Mouse (Mus musculus): Measurements from ENCODE around the gene Set.
A peak's percentile ranks its signal among the peaks of the same experiment; 100 is the strongest.

Set gene

DNA sequence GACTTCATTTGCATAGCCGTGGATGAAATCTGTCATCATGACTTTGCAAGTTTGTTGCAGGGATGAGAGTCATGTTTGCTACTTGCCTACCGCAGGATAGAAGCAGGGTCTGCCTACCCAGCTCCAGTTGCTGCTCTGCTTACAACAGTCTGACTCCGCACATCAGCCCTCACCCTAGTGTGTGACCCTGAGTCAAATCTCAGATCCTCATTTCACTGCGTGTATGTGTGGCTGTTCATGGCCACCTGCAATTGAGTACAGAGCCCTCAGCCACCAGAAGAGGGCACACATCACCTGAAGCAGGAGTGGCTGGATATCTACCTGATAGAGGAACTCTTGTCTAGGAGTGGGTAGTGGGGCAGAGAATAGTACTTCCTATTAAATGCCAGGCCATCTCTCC lies 30.1 kb downstream of the Set start:
- no peak for DNase-seq (ENCODE audit: low read depth in 1 of 2, low spot score in 2 of 2)

- DNase-seq (ENCODE audit: low read depth in 1 of 2, low spot score in 2 of 2): no peak
Measured at GRCm38 (mm10) chr2:30091521-30091920, 34.3 kb downstream of the Set start.

- DNase-seq (ENCODE audit: low read depth in 1 of 2, low spot score in 2 of 2): no peak
Measured at GRCm38 (mm10) chr2:30092280-30092918, 35.2 kb downstream of the Set start.

DNA sequence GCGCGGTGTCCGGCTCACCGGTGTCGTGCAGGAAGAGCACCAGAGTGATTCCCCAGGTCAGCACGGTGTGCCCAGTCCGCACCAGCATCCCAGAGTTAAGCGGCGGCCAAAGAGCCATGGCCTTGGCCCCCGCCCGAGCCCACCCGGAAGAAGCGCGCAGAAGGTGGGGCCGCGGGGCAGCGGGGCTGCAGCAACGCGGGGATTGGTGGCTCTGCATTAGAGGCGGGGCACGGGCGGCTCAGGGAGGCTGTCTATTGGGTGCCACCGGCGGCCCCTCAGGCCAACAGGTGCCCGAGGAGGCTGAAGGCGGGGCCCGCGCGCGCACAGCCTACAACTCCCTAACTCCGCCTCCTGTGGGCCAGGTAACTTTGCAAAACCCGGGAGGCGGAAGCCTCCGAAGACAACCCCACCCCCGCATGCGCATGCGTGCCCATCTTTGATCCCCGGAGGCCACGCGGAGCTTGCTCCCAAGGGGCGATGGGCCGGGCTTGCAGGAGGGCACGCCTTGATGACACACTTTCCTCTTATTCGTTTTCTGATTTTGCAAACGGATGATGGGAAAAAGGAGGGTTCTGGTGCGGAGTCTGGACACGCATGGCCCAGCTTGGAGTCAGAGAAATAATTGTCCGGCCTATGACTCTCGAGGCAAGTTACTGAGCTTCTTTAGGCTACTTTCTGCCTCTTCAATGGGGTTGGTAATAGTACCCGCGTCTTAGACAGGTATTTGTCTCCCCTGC lies 36.5 kb downstream of the Set start, which contains the start of gene Zdhhc12:
TSS of gene Zdhhc12 (minus strand) at position 178 of the 737 bp plus-strand sequence.
- DNase-seq (ENCODE audit: low read depth in 1 of 2, low spot score in 2 of 2): peak; percentile 83 to 86

DNA sequence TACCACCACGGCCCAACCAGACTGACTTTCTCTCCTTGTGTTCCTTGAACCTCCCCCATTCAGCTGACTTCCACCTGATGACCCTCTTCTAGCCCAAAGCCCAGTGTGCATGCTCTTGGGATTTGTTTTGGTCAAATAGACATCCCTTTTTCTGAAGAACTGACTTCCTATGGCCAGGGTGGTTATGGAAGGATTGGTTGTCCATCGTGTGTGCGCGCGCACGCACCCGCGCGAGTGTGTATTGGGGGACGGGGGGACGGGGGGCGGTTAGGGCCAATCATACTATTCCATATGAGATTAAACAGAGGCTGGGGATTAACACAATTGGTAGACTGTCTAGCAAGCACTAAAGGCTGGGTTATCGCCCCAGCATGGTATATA lies 37.0 kb downstream of the Set start:
- DNase-seq (ENCODE audit: low read depth in 1 of 2, low spot score in 2 of 2): no peak

DNA sequence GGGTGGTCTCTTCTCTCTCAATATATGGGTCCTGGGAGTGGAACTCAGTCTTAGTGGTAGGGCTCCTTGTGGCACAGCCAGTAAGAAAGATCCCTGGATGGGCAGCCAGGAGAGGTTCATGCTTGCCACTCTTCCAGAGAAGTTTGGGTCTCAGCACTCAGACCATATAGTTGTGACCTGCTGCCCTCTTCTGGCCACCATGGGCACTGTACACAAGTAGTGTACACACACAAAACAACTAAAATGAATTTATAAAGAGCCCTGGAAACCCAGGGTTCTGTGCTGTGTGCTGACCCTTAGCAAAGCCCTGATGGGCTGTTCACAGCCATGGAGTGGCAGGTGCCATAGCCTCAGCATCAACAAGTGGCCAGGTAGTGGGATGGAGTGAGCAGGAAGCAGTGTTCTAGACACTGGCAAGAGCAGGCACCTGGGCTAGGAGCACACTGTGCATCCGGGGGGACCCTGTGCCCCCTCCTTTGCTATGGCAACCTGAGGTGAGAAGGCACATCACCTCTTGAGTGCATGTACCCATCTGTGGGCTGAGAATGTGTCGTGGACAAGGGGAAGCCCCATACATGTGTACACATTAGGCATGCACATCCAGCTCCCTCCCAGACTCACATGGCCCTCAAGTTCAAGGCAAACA lies 38.8 kb downstream of the Set start:
- DNase-seq (ENCODE audit: low read depth in 1 of 2, low spot score in 2 of 2): peak in 1 of 2 experiments; percentile 46

GRCm38 (mm10) chr2:30100214-30100613 lies 43.0 kb downstream of the Set start:
- DNase-seq (ENCODE audit: low read depth in 1 of 2, low spot score in 2 of 2): no peak

DNA sequence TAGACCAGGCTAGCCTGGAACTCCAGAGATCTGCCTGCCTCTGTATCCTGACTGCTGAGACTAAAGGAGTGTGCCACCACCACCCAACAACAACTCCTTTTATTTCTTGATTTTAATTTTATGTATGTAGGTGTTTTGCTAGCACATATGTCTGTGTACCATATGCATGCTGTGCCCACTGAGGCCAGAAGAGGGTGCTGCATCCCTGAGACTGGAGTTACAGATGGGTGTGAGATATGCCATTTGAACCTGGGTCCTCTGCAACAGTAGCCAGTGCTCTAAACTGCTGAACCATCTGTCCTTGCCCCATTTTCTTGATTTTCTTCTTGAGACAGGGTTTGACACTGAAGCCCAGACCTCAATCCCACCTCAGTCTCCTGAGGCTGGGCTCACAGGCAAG lies 49.2 kb downstream of the Set start:
- DNase-seq (ENCODE audit: low read depth in 1 of 2, low spot score in 2 of 2): peak in 1 of 2 experiments; percentile 44

- no peak for DNase-seq (ENCODE audit: low read depth in 1 of 2, low spot score in 2 of 2)
Measured at GRCm38 (mm10) chr2:30107646-30108045, 50.5 kb downstream of the Set start.

DNA sequence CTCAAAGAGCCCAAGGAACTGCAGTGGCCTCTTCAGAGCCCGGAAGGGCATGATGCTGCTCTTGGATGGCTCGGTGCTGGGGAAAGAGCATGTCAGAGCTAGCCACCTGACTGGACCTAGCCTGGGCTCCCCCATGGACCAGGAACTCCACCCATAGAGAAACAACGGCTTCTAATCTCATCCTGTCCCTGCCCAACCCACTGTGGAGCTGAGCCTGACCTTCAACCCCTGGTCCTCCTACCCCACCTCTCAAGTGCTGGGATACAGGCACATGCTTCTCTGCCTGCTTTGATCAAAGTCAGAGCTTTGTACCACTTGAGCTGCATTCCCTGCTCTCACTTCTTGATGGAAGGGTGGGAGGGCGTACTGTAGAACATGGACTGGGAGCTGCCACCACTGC lies 51.1 kb downstream of the Set start:
- DNase-seq (ENCODE audit: low read depth in 1 of 2, low spot score in 2 of 2): no peak

GRCm38 (mm10) chr2:30111500-30111899 lies 54.3 kb downstream of the Set start:
- DNase-seq (ENCODE audit: low read depth in 1 of 2, low spot score in 2 of 2): no peak

- no peak for DNase-seq (ENCODE audit: low read depth in 1 of 2, low spot score in 2 of 2)
Measured at GRCm38 (mm10) chr2:30112564-30112963, 55.4 kb downstream of the Set start.

- DNase-seq (ENCODE audit: low read depth in 1 of 2, low spot score in 2 of 2): no peak
Measured at GRCm38 (mm10) chr2:30119641-30120051, 62.5 kb downstream of the Set start.

DNA sequence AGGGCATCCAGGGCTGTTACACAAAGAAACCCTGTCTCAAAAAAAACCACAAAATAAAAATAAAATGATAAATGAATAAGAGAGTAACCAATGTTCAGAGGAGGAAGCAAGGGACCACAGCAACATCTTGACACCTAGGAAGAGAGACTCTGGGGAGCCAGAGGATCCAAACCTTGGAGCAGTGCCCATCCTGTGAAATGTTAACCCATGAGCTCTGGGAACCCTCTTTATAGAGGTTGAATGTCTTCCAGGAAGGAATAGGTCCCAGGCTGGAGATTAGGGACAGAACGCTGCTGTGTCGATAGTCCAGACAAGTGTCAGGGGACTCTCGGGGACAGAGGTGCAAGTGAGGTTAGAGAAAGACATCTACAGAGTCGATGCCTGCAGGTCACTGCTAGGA lies 63.1 kb downstream of the Set start:
- DNase-seq (ENCODE audit: low read depth in 1 of 2, low spot score in 2 of 2): no peak

Data from monocyte, adult 2 months (primary cell).